Mouse (Mus musculus) ES-E14 (cell line): Measurements from ENCODE around the gene Vmn2r82.
"Not testable (repeated sequence)": the region's sequence is repeated elsewhere in the genome, so short reads cannot be mapped to it uniquely, and the experiment has no call there.

Experiments
- CHD2 ChIP-seq: IDR thresholded peaks from 2 replicates; pipeline ENCODE4 v1.6.1; 2014; ENCODE audit warnings: mild to moderate bottlenecking, low read depth, low read length, inconsistent platforms
- HCFC1 ChIP-seq: IDR thresholded peaks from 2 replicates; pipeline ENCODE4 v1.6.1; 2012; ENCODE audit warnings: low read length, inconsistent platforms, borderline replicate concordance; ENCODE audit not compliant: insufficient read depth
- MAFK ChIP-seq: IDR thresholded peaks from 2 replicates; pipeline ENCODE4 v1.6.1; 2014; ENCODE audit warnings: mild to moderate bottlenecking, low read depth, low read length, inconsistent platforms; ENCODE audit not compliant: insufficient read depth
- ZC3H11A ChIP-seq: IDR thresholded peaks from 2 replicates; pipeline ENCODE4 v1.6.1; 2012; ENCODE audit warnings: low read depth, mild to moderate bottlenecking, inconsistent platforms, low read length, borderline replicate concordance
- ZNF384 ChIP-seq: IDR thresholded peaks from 2 replicates; pipeline ENCODE4 v1.6.1; 2012; ENCODE audit warnings: low read depth, low read length, inconsistent platforms

DNA sequence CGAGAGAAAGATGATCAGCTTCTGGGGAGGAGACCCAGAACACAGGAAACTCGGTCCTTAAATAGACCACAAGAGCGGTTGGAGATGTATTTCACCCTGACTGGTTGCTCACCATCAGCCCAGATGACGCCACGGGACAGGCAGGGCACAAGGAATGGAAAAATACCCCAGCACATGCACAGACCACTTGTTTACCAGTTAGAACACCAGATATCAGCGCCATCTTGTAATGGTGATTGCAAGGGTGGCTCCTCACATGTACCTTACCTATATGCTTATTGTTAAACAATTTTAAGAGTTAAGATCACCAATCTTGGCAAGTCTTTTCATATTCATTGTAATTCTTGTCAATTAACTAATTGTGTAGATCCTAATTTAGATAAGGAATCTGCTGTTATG is 61.5 kb downstream of the Vmn2r82 start:
- not testable (repeated sequence) for TF ChIP-seq ZC3H11A, MAFK, HCFC1, CHD2, ZNF384
